Mouse (Mus musculus): ENCODE measurements around the gene Myh11.

- TF ChIP-seq CTCF (IDR thresholded peaks at IDR 0.05; ENCODE audit: low read depth, low read length) (no peak), POLR2A (IDR thresholded peaks at IDR 0.05; ENCODE audit: borderline replicate concordance, low read depth, low read length) (no peak)
Measured at GRCm38 (mm10) chr16:14297137-14297536, 6.0 kb upstream of the Myh11 start.
